ENCODE assay signal across 8 mouse cellular contexts in the genomic region with DNA sequence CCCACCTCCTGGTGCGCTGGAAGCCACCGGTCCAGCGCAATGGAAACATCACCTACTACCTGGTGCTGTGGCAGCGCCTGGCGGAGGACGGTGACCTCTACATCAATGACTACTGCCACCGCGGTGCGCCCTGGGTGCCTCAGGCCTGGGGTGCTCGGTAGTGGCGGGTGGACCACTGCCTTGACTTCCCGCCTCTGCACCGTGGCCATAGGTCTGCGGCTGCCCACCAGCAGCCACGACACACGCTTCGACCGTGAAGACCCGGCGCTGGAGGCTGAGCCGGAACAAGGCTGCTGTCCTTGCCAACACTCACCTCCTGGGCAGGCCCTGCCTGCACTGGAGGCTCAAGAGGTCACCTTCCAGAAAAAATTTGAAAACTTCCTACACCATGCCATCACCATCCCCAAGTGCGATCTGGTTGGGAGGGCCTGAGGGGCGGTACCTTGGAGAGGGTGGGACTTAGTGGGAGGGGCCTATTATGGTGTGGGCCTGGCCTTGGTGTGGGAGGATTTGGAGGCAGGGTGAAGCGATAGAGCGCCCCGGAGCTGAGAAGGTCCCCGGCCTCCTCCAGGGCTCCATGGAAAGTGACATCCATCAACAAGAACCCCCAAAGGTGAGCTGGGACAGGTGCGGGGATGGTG. TPM values are rescaled to one million over a fixed set of nuclear protein-coding genes. Genes with fewer than 3 reads are reported as not detected.
DNase-seq lines count a peak whose midpoint lies in the region; ATAC-seq and TF ChIP-seq lines count a peak whose summit lies in the region.

No protein-coding gene starts in this region.

- H3K4me2 ChIP-seq in limb, embryonic 15.5 days: peak overlapping the region; percentile 34
- H3K4me2 ChIP-seq in stomach, postnatal 0 days (replicated peaks; ENCODE audit: low read depth): peak overlapping the region; percentile 20

- DNase-seq in lung, postnatal 10 days: peak; percentile 35
- no peak for DNase-seq in lung, adult 18-20 months
- DNase-seq in hindbrain, embryonic 10.5 days (ENCODE audit: low spot score): no peak
- peak; percentile 33 for DNase-seq in stomach, postnatal 0 days (ENCODE audit: low spot score)
- DNase-seq in gastrocnemius, postnatal 25 days: no peak
- no peak for DNase-seq in adrenal gland, postnatal 14 days
- DNase-seq in gastrocnemius, postnatal 10 days: no peak

- peaks cover 15% of the 10 kb centered on the region for H3K4me1 ChIP-seq in hindbrain, embryonic 10.5 days (replicated peaks)
- peaks cover 13% of the 10 kb centered on the region for H3K4me1 ChIP-seq in limb, embryonic 15.5 days
- H3K4me1 ChIP-seq in stomach, postnatal 0 days (replicated peaks; ENCODE audit: control insufficient read depth, insufficient read depth): no peaks in the 10 kb centered on the region

- 0 out of 2 replicates have a peak, but pooled peaks have one; percentile 5 for TF ChIP-seq CTCF in stomach, postnatal 0 days (IDR thresholded peaks at IDR 0.05; ENCODE audit: low read depth)

- TF ChIP-seq EP300 in stomach, postnatal 0 days (optimal IDR thresholded peaks at IDR 0.05): no peak

- ATAC-seq in limb, embryonic 15.5 days (ENCODE audit: insufficient number of reproducible peaks, low FRiP score, low TSS enrichment, low read depth): no peak
- peak; percentile 43; the same call in 1 of the 2 replicates for ATAC-seq in stomach, postnatal 0 days (ENCODE audit: low FRiP score, low TSS enrichment)

- H3K27ac ChIP-seq in hindbrain, embryonic 10.5 days: no peak overlapping the region
- H3K27ac ChIP-seq in limb, embryonic 15.5 days: no peak overlapping the region
- H3K27ac ChIP-seq in stomach, postnatal 0 days (replicated peaks): no peak overlapping the region

- H3K36me3 ChIP-seq in hindbrain, embryonic 10.5 days: no peaks in the 10 kb centered on the region
- no peaks in the 10 kb centered on the region for H3K36me3 ChIP-seq in limb, embryonic 15.5 days
- H3K36me3 ChIP-seq in stomach, postnatal 0 days (ENCODE audit: control insufficient read depth, insufficient read depth, low read length): no peaks in the 10 kb centered on the region

- peak overlapping the region; percentile 43 for H3K4me3 ChIP-seq in hindbrain, embryonic 10.5 days
- peak overlapping the region; percentile 21 for H3K4me3 ChIP-seq in limb, embryonic 15.5 days
- H3K4me3 ChIP-seq in stomach, postnatal 0 days (ENCODE audit: low read depth, low read length): peak overlapping the region; percentile 12; the same call in 1 of the 2 replicates

- WGBS in hindbrain, embryonic 10.5 days: 5% methylated on average over 28 of the region's 28 CpGs
- 4% methylated on average over 28 of the region's 28 CpGs for WGBS in limb, embryonic 15.5 days
- 10% methylated on average over 28 of the region's 28 CpGs for WGBS in stomach, postnatal 0 days

- no peak overlapping the region for H3K9ac ChIP-seq in limb, embryonic 15.5 days
- H3K9ac ChIP-seq in stomach, postnatal 0 days (ENCODE audit: low read length): no peak overlapping the region

- H3K9me3 ChIP-seq in hindbrain, embryonic 10.5 days: no peaks in the 10 kb centered on the region
- no peaks in the 10 kb centered on the region for H3K9me3 ChIP-seq in limb, embryonic 15.5 days
- H3K9me3 ChIP-seq in stomach, postnatal 0 days (ENCODE audit: control insufficient read depth, low read length): no peaks in the 10 kb centered on the region

- peaks cover 100% of the 10 kb centered on the region for H3K27me3 ChIP-seq in hindbrain, embryonic 10.5 days (ENCODE audit: insufficient read depth, poor library complexity, severe bottlenecking)
- peaks cover 78% of the 10 kb centered on the region for H3K27me3 ChIP-seq in limb, embryonic 15.5 days
- H3K27me3 ChIP-seq in stomach, postnatal 0 days (ENCODE audit: control insufficient read depth, insufficient read depth, low read length): peaks cover 9% of the 10 kb centered on the region

RNA-seq across cellular contexts. Expression of a gene that starts 12.7 kb away (rescaled TPM):
- 0.48 and 0.72 TPM in 2 replicates for polyA plus RNA-seq in hindbrain, embryonic 10.5 days (2016; fragmentation: Nextera tagmentation; extraction: Ambion mirVana)
- polyA plus RNA-seq in limb, embryonic 15.5 days (2015; fragmentation: Nextera tagmentation; extraction: Ambion mirVana): 0.19 and 0.36 TPM in 2 replicates
- 0.18 and 0.19 TPM in 2 replicates for polyA plus RNA-seq in stomach, postnatal 0 days (2015; fragmentation: Nextera tagmentation; extraction: Ambion mirVana)
- under 1 TPM; 0.29 to 0.31 TPM for total RNA-seq in gastrocnemius, postnatal 25 days (2021)
- 0.70 and 2.2 TPM in 2 replicates for total RNA-seq in adrenal gland, postnatal 14 days (2021)
- under 1 TPM; 0.19 to 0.56 TPM for total RNA-seq in gastrocnemius, postnatal 10 days (2021)

RNA-seq across cellular contexts. Expression of a gene that starts 14.5 kb away (rescaled TPM):
- polyA plus RNA-seq in hindbrain, embryonic 10.5 days (2016; fragmentation: Nextera tagmentation; extraction: Ambion mirVana): 9.0 and 23.4 TPM in 2 replicates
- polyA plus RNA-seq in limb, embryonic 15.5 days (2015; fragmentation: Nextera tagmentation; extraction: Ambion mirVana): 0.48 and 0.76 TPM in 2 replicates
- 0.39 and 0.41 TPM in 2 replicates for polyA plus RNA-seq in stomach, postnatal 0 days (2015; fragmentation: Nextera tagmentation; extraction: Ambion mirVana)
- under 1 TPM in 1 of 2 experiments, not detected in 1; 0.11 TPM for total RNA-seq in gastrocnemius, postnatal 25 days (2021)
- 4.3 and 14.4 TPM in 2 replicates for total RNA-seq in adrenal gland, postnatal 14 days (2021)
- under 1 TPM; 0.09 TPM for total RNA-seq in gastrocnemius, postnatal 10 days (2021)

RNA-seq across cellular contexts. Expression of a gene that starts 14.7 kb away (rescaled TPM):
- 19.6 and 19.9 TPM in 2 replicates for polyA plus RNA-seq in hindbrain, embryonic 10.5 days (2016; fragmentation: Nextera tagmentation; extraction: Ambion mirVana)
- 24.6 and 25.7 TPM in 2 replicates for polyA plus RNA-seq in limb, embryonic 15.5 days (2015; fragmentation: Nextera tagmentation; extraction: Ambion mirVana)
- 6.1 and 6.8 TPM in 2 replicates for polyA plus RNA-seq in stomach, postnatal 0 days (2015; fragmentation: Nextera tagmentation; extraction: Ambion mirVana)
- 10 to 100 TPM in 1 of 2 experiments, 1 to 10 TPM in 1; 6.0 to 11.0 TPM for total RNA-seq in gastrocnemius, postnatal 25 days (2021)
- total RNA-seq in adrenal gland, postnatal 14 days (2021): 29.1 and 36.7 TPM in 2 replicates
- total RNA-seq in gastrocnemius, postnatal 10 days (2021): 10 to 100 TPM; 19.6 to 19.7 TPM

RNA-seq across cellular contexts. Expression of a gene that starts 37.1 kb away (rescaled TPM):
- 0.06 and 0.21 TPM in 2 replicates for polyA plus RNA-seq in hindbrain, embryonic 10.5 days (2016; fragmentation: Nextera tagmentation; extraction: Ambion mirVana)
- 0.05 TPM in 1 of 2 replicates, not detected in the other for polyA plus RNA-seq in limb, embryonic 15.5 days (2015; fragmentation: Nextera tagmentation; extraction: Ambion mirVana)
- 0.08 and 0.11 TPM in 2 replicates for polyA plus RNA-seq in stomach, postnatal 0 days (2015; fragmentation: Nextera tagmentation; extraction: Ambion mirVana)
- under 1 TPM in 1 of 2 experiments, not detected in 1; 0.13 TPM for total RNA-seq in gastrocnemius, postnatal 25 days (2021)
- total RNA-seq in adrenal gland, postnatal 14 days (2021): 0.19 and 3.7 TPM in 2 replicates
- total RNA-seq in gastrocnemius, postnatal 10 days (2021): under 1 TPM in 1 of 2 experiments, not detected in 1; 0.18 TPM

Comparison
In these comparisons a context has a peak if more than half of its experiments do, and no peak if none do; other contexts are left out.
1. DNase-seq: peak in lung, postnatal 10 days (single experiment) and stomach, postnatal 0 days (single experiment); none in lung, adult 18-20 months (0 of 2), hindbrain, embryonic 10.5 days (single experiment), gastrocnemius, postnatal 25 days (single experiment), adrenal gland, postnatal 14 days (single experiment) and gastrocnemius, postnatal 10 days (single experiment).
2. Peak in every context shown above with its lines, with median percentiles within 50 percentile points of each other: H3K4me3 ChIP-seq.